ENCODE assay signal across 8 mouse cellular contexts in genomic region chr7:74553111-74553650, GRCm38 (mm10). TPM values are rescaled to one million over a fixed set of nuclear protein-coding genes. Genes with fewer than 3 reads are reported as not detected.
A peak's percentile ranks its signal among the peaks of the same experiment; 100 is the strongest.
DNase-seq lines count a peak whose midpoint lies in the region; ATAC-seq and TF ChIP-seq lines count a peak whose summit lies in the region.

No protein-coding gene starts in this region.

- H3K27ac ChIP-seq in lung, embryonic 16.5 days (ENCODE audit: low read length): no peak overlapping the region
- H3K27ac ChIP-seq in forebrain, embryonic 11.5 days (ENCODE audit: low read depth, low read length): no peak overlapping the region
- H3K27ac ChIP-seq in intestine, postnatal 0 days (ENCODE audit: low read depth, low read length): no peak overlapping the region

- TF ChIP-seq CTCF in intestine, postnatal 0 days (IDR thresholded peaks at IDR 0.05; ENCODE audit: low read depth): no peak

- no peak for DNase-seq in lung, postnatal 36 days
- no peak for DNase-seq in forebrain, embryonic 11.5 days (ENCODE audit: low spot score)
- DNase-seq in retina, postnatal 1 day: peak; percentile 43
- no peak for DNase-seq in adrenal gland, postnatal 25 days
- DNase-seq in cerebellum, adult 11 months: no peak

- H3K27me3 ChIP-seq in lung, embryonic 16.5 days (ENCODE audit: control insufficient read depth, insufficient read depth, low read depth, low read length): peaks cover 10% of the 10 kb centered on the region
- peaks cover 17% of the 10 kb centered on the region; the same call in 1 of the 2 replicates for H3K27me3 ChIP-seq in forebrain, embryonic 11.5 days (ENCODE audit: control insufficient read depth, insufficient read depth, low read length)
- H3K27me3 ChIP-seq in intestine, postnatal 0 days (replicated peaks; ENCODE audit: control insufficient read depth, insufficient read depth, low read length): peaks cover 25% of the 10 kb centered on the region; the same call in 1 of the 2 replicates

- H3K36me3 ChIP-seq in lung, embryonic 16.5 days (ENCODE audit: control insufficient read depth, insufficient read depth, low read length): no peaks in the 10 kb centered on the region
- no peaks in the 10 kb centered on the region for H3K36me3 ChIP-seq in forebrain, embryonic 11.5 days (ENCODE audit: control insufficient read depth, insufficient read depth, low read length)
- H3K36me3 ChIP-seq in intestine, postnatal 0 days (ENCODE audit: control insufficient read depth, insufficient read depth): no peaks in the 10 kb centered on the region

- H3K4me2 ChIP-seq in lung, embryonic 16.5 days (ENCODE audit: low read depth, low read length): peak overlapping the region; percentile 99
- peak overlapping the region; percentile 98; the same call in 1 of the 2 replicates for H3K4me2 ChIP-seq in forebrain, embryonic 11.5 days (ENCODE audit: low read depth, low read length, severe bottlenecking)
- peak overlapping the region; percentile 90; the same call in 1 of the 2 replicates for H3K4me2 ChIP-seq in intestine, postnatal 0 days (replicated peaks; ENCODE audit: low read depth)

- no peaks in the 10 kb centered on the region for H3K9me3 ChIP-seq in lung, embryonic 16.5 days (ENCODE audit: control insufficient read depth, low read length)
- H3K9me3 ChIP-seq in forebrain, embryonic 11.5 days (ENCODE audit: control insufficient read depth, low read length): no peaks in the 10 kb centered on the region
- no peaks in the 10 kb centered on the region for H3K9me3 ChIP-seq in intestine, postnatal 0 days (ENCODE audit: control insufficient read depth)

- peak overlapping the region; percentile 65 for H3K4me3 ChIP-seq in lung, embryonic 16.5 days (ENCODE audit: low read length)
- peak overlapping the region; percentile 66 for H3K4me3 ChIP-seq in forebrain, embryonic 11.5 days (ENCODE audit: low read depth, low read length)
- H3K4me3 ChIP-seq in intestine, postnatal 0 days (ENCODE audit: low read depth, low read length): peak overlapping the region; percentile 75

- peaks cover 9% of the 10 kb centered on the region for H3K4me1 ChIP-seq in lung, embryonic 16.5 days (replicated peaks; ENCODE audit: control insufficient read depth, insufficient read depth, low read length)
- H3K4me1 ChIP-seq in forebrain, embryonic 11.5 days (replicated peaks; ENCODE audit: control insufficient read depth, insufficient read depth, low read length): peaks cover 3% of the 10 kb centered on the region; the same call in 1 of the 2 replicates
- peaks cover 5% of the 10 kb centered on the region; the same call in 1 of the 2 replicates for H3K4me1 ChIP-seq in intestine, postnatal 0 days (replicated peaks; ENCODE audit: control insufficient read depth, insufficient read depth, low read length)

- WGBS in lung, embryonic 16.5 days: 56% methylated on average over 8 of the region's 8 CpGs
- 56% methylated on average over 8 of the region's 8 CpGs for WGBS in forebrain, embryonic 11.5 days
- WGBS in intestine, postnatal 0 days: 69% methylated on average over 8 of the region's 8 CpGs

- no peak overlapping the region for H3K9ac ChIP-seq in lung, embryonic 16.5 days (ENCODE audit: low read length)
- no peak overlapping the region for H3K9ac ChIP-seq in forebrain, embryonic 11.5 days (ENCODE audit: low read length)
- H3K9ac ChIP-seq in intestine, postnatal 0 days (ENCODE audit: low read depth, low read length): no peak overlapping the region

- no peak for ATAC-seq in lung, embryonic 16.5 days (ENCODE audit: low read depth)
- ATAC-seq in forebrain, embryonic 11.5 days (replicated peaks; ENCODE audit: low FRiP score): no peak
- no peak for ATAC-seq in intestine, postnatal 0 days
- ATAC-seq in cerebellum, adult (ENCODE audit: insufficient number of reproducible peaks, low FRiP score, low TSS enrichment): no peak

RNA-seq across cellular contexts. Expression of gene Slco3a1, which starts 1.4 kb away (rescaled TPM):
- polyA plus RNA-seq in lung, embryonic 16.5 days (2015; fragmentation: Nextera tagmentation; extraction: Ambion mirVana): 9.7 and 11.3 TPM in 2 replicates
- 6.1 and 6.8 TPM in 2 replicates for polyA plus RNA-seq in forebrain, embryonic 11.5 days (2014; fragmentation: Nextera tagmentation; extraction: Ambion mirVana)
- polyA plus RNA-seq in intestine, postnatal 0 days (2015; fragmentation: Nextera tagmentation; extraction: Ambion mirVana): 7.4 and 8.1 TPM in 2 replicates
- 24.5 and 37.3 TPM in 2 replicates for total RNA-seq in adrenal gland, postnatal 25 days (2021)
